Mouse (Mus musculus): Measurements from ENCODE around the gene Sbno2.

GRCm38 (mm10) chr10:80030191-80030590 lies 75.2 kb downstream of the Sbno2 start:
- TF ChIP-seq CTCF (conservative IDR thresholded peaks at IDR 0.05; ENCODE audit: insufficient read depth, insufficient read length, low read depth, low read length): no peak
- TF ChIP-seq POLR2A (IDR thresholded peaks at IDR 0.05; ENCODE audit: low read depth, low read length): no peak

All from kidney, adult 2 months (tissue).